Mouse (Mus musculus) heart, adult 2 months (tissue): ENCODE data around the gene Bmper.

Experiments used
- CTCF ChIP-seq: fragments of 200-600 bp; IDR thresholded peaks from 2 replicates; pipeline ENCODE4 v1.8.1; 2022; ENCODE audit warnings: antibody characterized with exemption, mild to moderate bottlenecking, moderate library complexity
- EP300 ChIP-seq: fragments of 200-500 bp; IDR thresholded peaks from 2 replicates; pipeline ENCODE4 v1.6.1; 2011; ENCODE audit warnings: low read depth, low read length, control low read depth; ENCODE audit not compliant: insufficient read depth
- POLR2A ChIP-seq: fragments of 200-500 bp; IDR thresholded peaks from 2 replicates; pipeline ENCODE4 v1.6.1; 2011; ENCODE audit warnings: mild to moderate bottlenecking, low read depth, low read length, control low read depth; ENCODE audit not compliant: insufficient read depth

- TF ChIP-seq EP300 (no peak), CTCF (no peak), POLR2A (no peak)
These were observed 31.6 kb downstream of the Bmper start for GRCm38 (mm10) chr9:23254237-23255214.
